Mouse (Mus musculus) brain, embryonic 14.5 days (tissue): Measurements from ENCODE around the gene Atxn1.

ENCODE experiments used
- CTCF ChIP-seq: fragments of 200-500 bp; IDR thresholded peaks from 2 replicates; pipeline ENCODE4 v1.5.1; 2012; ENCODE audit warnings: inconsistent platforms, mild to moderate bottlenecking, moderate library complexity, borderline replicate concordance; ENCODE audit not compliant: insufficient read depth, insufficient read length; ENCODE audit errors: extremely low read depth
- POLR2A ChIP-seq: fragments of 200-500 bp; IDR thresholded peaks from 2 replicates; pipeline ENCODE4 v1.6.1; 2012; ENCODE audit warnings: mild to moderate bottlenecking, inconsistent platforms, borderline replicate concordance; ENCODE audit not compliant: poor library complexity, insufficient read depth, insufficient read length, severe bottlenecking; ENCODE audit errors: extremely low read depth

GRCm38 (mm10) chr13:45642913-45643312 is 321.9 kb downstream of the Atxn1 start:
- no peak for TF ChIP-seq CTCF
- no peak for TF ChIP-seq POLR2A
